Mouse (Mus musculus) cerebellum, adult 2 months (tissue): Measurements from ENCODE around the gene AY074887.

Source experiments
- CTCF ChIP-seq: fragments of 200-500 bp; IDR thresholded peaks from 2 replicates; pipeline ENCODE4 v1.5.1; 2011; ENCODE audit warnings: low read depth, mild to moderate bottlenecking, control low read depth, low read length, moderate library complexity, borderline replicate concordance; ENCODE audit not compliant: insufficient read depth
- POLR2A ChIP-seq: fragments of 200-500 bp; IDR thresholded peaks from 2 replicates; pipeline ENCODE4 v1.6.1; 2011; ENCODE audit warnings: low read length, control low read depth, borderline replicate concordance; ENCODE audit not compliant: insufficient read depth

GRCm38 (mm10) chr9:54919946-54920345 is 30.9 kb downstream of the AY074887 start:
- TF ChIP-seq CTCF = no peak
- TF ChIP-seq POLR2A = no peak
